Mouse (Mus musculus): Measurements from ENCODE around the gene Invs. TPM values are rescaled to one million over a fixed set of nuclear protein-coding genes. Genes with fewer than 3 reads are reported as not detected.

Invs gene
- polyA plus RNA-seq (2014; fragmentation: Nextera tagmentation; extraction: Ambion mirVana), result 3.1 and 3.6 TPM in 2 replicates

GRCm38 (mm10) chr4:48279498-48280134, at the start of gene Invs, which contains the start of gene Erp44:
Gene Invs (plus strand): TSS chr4:48279760.
Gene Erp44 (minus strand): TSS chr4:48279558.
- H3K4me1 ChIP-seq (ENCODE audit: control insufficient read depth, insufficient read depth, low read length), result peaks cover 5% of the 10 kb centered on the region
- H3K4me3 ChIP-seq (ENCODE audit: low read depth, low read length), result peak within 1 kb of the TSS; percentile 97
- H3K27me3 ChIP-seq (replicated peaks; ENCODE audit: control insufficient read depth, insufficient read depth, low read length), result no peaks in the 10 kb centered on the region
- H3K4me2 ChIP-seq (ENCODE audit: low read length), result peak within 1 kb of the TSS; percentile 71
- no peaks in the 10 kb centered on the region for H3K9me3 ChIP-seq (replicated peaks; ENCODE audit: control insufficient read depth, low read length)
- ATAC-seq (peak; percentile 99), DNase-seq (ENCODE audit: low spot score) (peak; percentile 100)
- H3K9ac ChIP-seq (ENCODE audit: low read length), result peak within 1 kb of the TSS; percentile 85
- WGBS, result under 1% methylated on average over 41 of the region's 41 CpGs
- H3K36me3 ChIP-seq (ENCODE audit: control insufficient read depth, insufficient read depth, low read length), result no peaks in the 10 kb centered on the region
- H3K27ac ChIP-seq (ENCODE audit: low read depth, low read length), result peak within 1 kb of the TSS; percentile 29; the same call in 1 of the 2 replicates

GRCm38 (mm10) chr4:48236721-48237120, 42.8 kb upstream of the Invs start:
- Histone ChIP-seq H3K27me3 (replicated peaks; ENCODE audit: control insufficient read depth, insufficient read depth, low read length) (no peaks in the 10 kb centered on the region), H3K9ac (ENCODE audit: low read length) (no peak overlapping the region), H3K4me2 (ENCODE audit: low read length) (no peak overlapping the region), H3K9me3 (replicated peaks; ENCODE audit: control insufficient read depth, low read length) (no peaks in the 10 kb centered on the region), H3K4me3 (ENCODE audit: low read depth, low read length) (no peak overlapping the region), H3K4me1 (ENCODE audit: control insufficient read depth, insufficient read depth, low read length) (no peaks in the 10 kb centered on the region), H3K36me3 (ENCODE audit: control insufficient read depth, insufficient read depth, low read length) (no peaks in the 10 kb centered on the region), H3K27ac (ENCODE audit: low read depth, low read length) (no peak overlapping the region)
- ATAC-seq, result no peak
- WGBS, result 72% methylated on average over 3 of the region's 3 CpGs
- no peak for DNase-seq (ENCODE audit: low spot score)

- H3K36me3 ChIP-seq (ENCODE audit: control insufficient read depth, insufficient read depth, low read length), result no peaks in the 10 kb centered on the region
- no peak for DNase-seq (ENCODE audit: low spot score)
These were observed 40.5 kb upstream of the Invs start for GRCm38 (mm10) chr4:48239046-48239445.

GRCm38 (mm10) chr4:48242482-48242881, 37.1 kb upstream of the Invs start:
- DNase-seq (ENCODE audit: low spot score) (no peak), ATAC-seq (no peak)
- Histone ChIP-seq H3K27ac (ENCODE audit: low read depth, low read length) (no peak overlapping the region), H3K9me3 (replicated peaks; ENCODE audit: control insufficient read depth, low read length) (no peaks in the 10 kb centered on the region), H3K36me3 (ENCODE audit: control insufficient read depth, insufficient read depth, low read length) (no peaks in the 10 kb centered on the region), H3K9ac (ENCODE audit: low read length) (no peak overlapping the region), H3K4me3 (ENCODE audit: low read depth, low read length) (no peak overlapping the region), H3K4me1 (ENCODE audit: control insufficient read depth, insufficient read depth, low read length) (no peaks in the 10 kb centered on the region), H3K4me2 (ENCODE audit: low read length) (no peak overlapping the region), H3K27me3 (replicated peaks; ENCODE audit: control insufficient read depth, insufficient read depth, low read length) (no peaks in the 10 kb centered on the region)
- WGBS, result 82% methylated on average over 4 of the region's 4 CpGs

More at GRCm38 (mm10) chr4:48239046-48239445, 40.5 kb upstream of the Invs start:
- 92% methylated on average over 4 of the region's 4 CpGs for WGBS
- ATAC-seq, result no peak
- no peak overlapping the region for H3K27ac ChIP-seq (ENCODE audit: low read depth, low read length)
- H3K9me3 ChIP-seq (replicated peaks; ENCODE audit: control insufficient read depth, low read length), result no peaks in the 10 kb centered on the region
- no peak overlapping the region for H3K9ac ChIP-seq (ENCODE audit: low read length)
- no peaks in the 10 kb centered on the region for H3K27me3 ChIP-seq (replicated peaks; ENCODE audit: control insufficient read depth, insufficient read depth, low read length)
- no peak overlapping the region for H3K4me3 ChIP-seq (ENCODE audit: low read depth, low read length)
- H3K4me1 ChIP-seq (ENCODE audit: control insufficient read depth, insufficient read depth, low read length), result no peaks in the 10 kb centered on the region
- H3K4me2 ChIP-seq (ENCODE audit: low read length), result no peak overlapping the region

- Histone ChIP-seq H3K36me3 (ENCODE audit: control insufficient read depth, insufficient read depth, low read length) (no peaks in the 10 kb centered on the region), H3K4me2 (ENCODE audit: low read length) (no peak overlapping the region), H3K9ac (ENCODE audit: low read length) (no peak overlapping the region), H3K9me3 (replicated peaks; ENCODE audit: control insufficient read depth, low read length) (no peaks in the 10 kb centered on the region), H3K4me3 (ENCODE audit: low read depth, low read length) (no peak overlapping the region), H3K27me3 (replicated peaks; ENCODE audit: control insufficient read depth, insufficient read depth, low read length) (no peaks in the 10 kb centered on the region), H3K27ac (ENCODE audit: low read depth, low read length) (no peak overlapping the region), H3K4me1 (ENCODE audit: control insufficient read depth, insufficient read depth, low read length) (no peaks in the 10 kb centered on the region)
- 69% methylated on average over 1 of the region's 1 CpGs for WGBS
- no peak for DNase-seq (ENCODE audit: low spot score)
- no peak for ATAC-seq
These were observed 35.8 kb upstream of the Invs start for GRCm38 (mm10) chr4:48243737-48244136.

GRCm38 (mm10) chr4:48244280-48244679, 35.3 kb upstream of the Invs start:
- no peaks in the 10 kb centered on the region for H3K9me3 ChIP-seq (replicated peaks; ENCODE audit: control insufficient read depth, low read length)
- H3K4me3 ChIP-seq (ENCODE audit: low read depth, low read length), result no peak overlapping the region
- no peaks in the 10 kb centered on the region for H3K27me3 ChIP-seq (replicated peaks; ENCODE audit: control insufficient read depth, insufficient read depth, low read length)
- no peak for DNase-seq (ENCODE audit: low spot score)
- H3K36me3 ChIP-seq (ENCODE audit: control insufficient read depth, insufficient read depth, low read length), result no peaks in the 10 kb centered on the region
- H3K4me1 ChIP-seq (ENCODE audit: control insufficient read depth, insufficient read depth, low read length), result no peaks in the 10 kb centered on the region
- no peak overlapping the region for H3K27ac ChIP-seq (ENCODE audit: low read depth, low read length)
- ATAC-seq, result no peak
- H3K4me2 ChIP-seq (ENCODE audit: low read length), result no peak overlapping the region
- H3K9ac ChIP-seq (ENCODE audit: low read length), result no peak overlapping the region
- 83% methylated on average over 2 of the region's 2 CpGs for WGBS

GRCm38 (mm10) chr4:48253266-48253665, 26.3 kb upstream of the Invs start:
- no peaks in the 10 kb centered on the region for H3K27me3 ChIP-seq (replicated peaks; ENCODE audit: control insufficient read depth, insufficient read depth, low read length)
- no peak overlapping the region for H3K4me2 ChIP-seq (ENCODE audit: low read length)
- H3K4me3 ChIP-seq (ENCODE audit: low read depth, low read length), result no peak overlapping the region
- ATAC-seq (no peak), DNase-seq (ENCODE audit: low spot score) (no peak)
- H3K4me1 ChIP-seq (ENCODE audit: control insufficient read depth, insufficient read depth, low read length), result no peaks in the 10 kb centered on the region
- no peaks in the 10 kb centered on the region for H3K9me3 ChIP-seq (replicated peaks; ENCODE audit: control insufficient read depth, low read length)
- H3K9ac ChIP-seq (ENCODE audit: low read length), result no peak overlapping the region
- H3K27ac ChIP-seq (ENCODE audit: low read depth, low read length), result no peak overlapping the region
- H3K36me3 ChIP-seq (ENCODE audit: control insufficient read depth, insufficient read depth, low read length), result no peaks in the 10 kb centered on the region

- no peaks in the 10 kb centered on the region for H3K4me1 ChIP-seq (ENCODE audit: control insufficient read depth, insufficient read depth, low read length)
- H3K4me2 ChIP-seq (ENCODE audit: low read length), result no peak overlapping the region
- H3K27me3 ChIP-seq (replicated peaks; ENCODE audit: control insufficient read depth, insufficient read depth, low read length), result no peaks in the 10 kb centered on the region
- H3K9ac ChIP-seq (ENCODE audit: low read length), result no peak overlapping the region
- WGBS, result 98% methylated on average over 3 of the region's 3 CpGs
- no peak overlapping the region for H3K27ac ChIP-seq (ENCODE audit: low read depth, low read length)
- no peaks in the 10 kb centered on the region for H3K36me3 ChIP-seq (ENCODE audit: control insufficient read depth, insufficient read depth, low read length)
- DNase-seq (ENCODE audit: low spot score), result no peak
- H3K9me3 ChIP-seq (replicated peaks; ENCODE audit: control insufficient read depth, low read length), result no peaks in the 10 kb centered on the region
- no peak for ATAC-seq
- no peak overlapping the region for H3K4me3 ChIP-seq (ENCODE audit: low read depth, low read length)
These were observed 21.5 kb upstream of the Invs start for GRCm38 (mm10) chr4:48258045-48258444.

- ATAC-seq, result no peak
- Histone ChIP-seq H3K4me2 (ENCODE audit: low read length) (no peak overlapping the region), H3K27ac (ENCODE audit: low read depth, low read length) (no peak overlapping the region), H3K36me3 (ENCODE audit: control insufficient read depth, insufficient read depth, low read length) (no peaks in the 10 kb centered on the region), H3K9me3 (replicated peaks; ENCODE audit: control insufficient read depth, low read length) (no peaks in the 10 kb centered on the region), H3K27me3 (replicated peaks; ENCODE audit: control insufficient read depth, insufficient read depth, low read length) (no peaks in the 10 kb centered on the region), H3K4me1 (ENCODE audit: control insufficient read depth, insufficient read depth, low read length) (no peaks in the 10 kb centered on the region), H3K9ac (ENCODE audit: low read length) (no peak overlapping the region), H3K4me3 (ENCODE audit: low read depth, low read length) (no peak overlapping the region)
- WGBS, result 85% methylated on average over 3 of the region's 3 CpGs
- DNase-seq (ENCODE audit: low spot score), result no peak
These were observed 11.9 kb upstream of the Invs start for GRCm38 (mm10) chr4:48267683-48268082.
